Mouse (Mus musculus) embryo, embryonic 10.5 days (tissue): ENCODE measurements around the gene Gpx5.
A peak's percentile ranks its signal among the peaks of the same experiment; 100 is the strongest.

ENCODE experiments used
- DNase-seq: peaks from one replicate; pipeline ENCODE4 v3.0.0-alpha.2; 2015; ENCODE audit warnings: low spot score

The Gpx5 gene

GRCm38 (mm10) chr13:21292631-21293030 lies at the start of gene Gpx5:
TSS of gene Gpx5 (minus strand) at chr13:21292731.
- no peak for DNase-seq

GRCm38 (mm10) chr13:21327424-21327823 lies 34.9 kb upstream of the Gpx5 start:
- peak; percentile 73 for DNase-seq

- DNase-seq, result peak; percentile 95
These were observed 34.2 kb upstream of the Gpx5 start for GRCm38 (mm10) chr13:21326657-21327211.

GRCm38 (mm10) chr13:21326191-21326590 lies 33.7 kb upstream of the Gpx5 start:
- DNase-seq, result peak; percentile 88

- no peak for DNase-seq
These were observed 30.9 kb upstream of the Gpx5 start for GRCm38 (mm10) chr13:21323405-21323804.

GRCm38 (mm10) chr13:21322509-21323375 lies 30.2 kb upstream of the Gpx5 start:
- peak; percentile 91 for DNase-seq

GRCm38 (mm10) chr13:21321890-21322494 lies 29.5 kb upstream of the Gpx5 start:
- DNase-seq, result peak; percentile 68

- DNase-seq, result no peak
These were observed 27.7 kb upstream of the Gpx5 start for GRCm38 (mm10) chr13:21320262-21320661.

- no peak for DNase-seq
These were observed 21.4 kb upstream of the Gpx5 start for GRCm38 (mm10) chr13:21313903-21314302.

- no peak for DNase-seq
These were observed 20.3 kb upstream of the Gpx5 start for GRCm38 (mm10) chr13:21312854-21313253.

- no peak for DNase-seq
These were observed 19.4 kb upstream of the Gpx5 start, which contains the start of gene Gpx6 for GRCm38 (mm10) chr13:21311926-21312325. TSS of gene Gpx6 (plus strand) at chr13:21312125.

- no peak for DNase-seq
These were observed 17.3 kb upstream of the Gpx5 start for GRCm38 (mm10) chr13:21309788-21310187.

GRCm38 (mm10) chr13:21304483-21305066 lies 12.0 kb upstream of the Gpx5 start:
- DNase-seq, result peak; percentile 46

GRCm38 (mm10) chr13:21298557-21298956 lies 6.0 kb upstream of the Gpx5 start:
- no peak for DNase-seq

- peak; percentile 98 for DNase-seq
These were observed 13.0 kb downstream of the Gpx5 start for GRCm38 (mm10) chr13:21279559-21279958.

GRCm38 (mm10) chr13:21279076-21279475 lies 13.5 kb downstream of the Gpx5 start:
- DNase-seq, result no peak

GRCm38 (mm10) chr13:21276551-21276950 lies 16.0 kb downstream of the Gpx5 start:
- DNase-seq, result peak; percentile 62

- DNase-seq, result peak; percentile 98
These were observed 16.5 kb downstream of the Gpx5 start for GRCm38 (mm10) chr13:21275815-21276550.

GRCm38 (mm10) chr13:21275021-21275814 lies 17.3 kb downstream of the Gpx5 start:
- peak; percentile 84 for DNase-seq

- DNase-seq, result peak; percentile 79
These were observed 24.3 kb downstream of the Gpx5 start for GRCm38 (mm10) chr13:21268262-21268661.

- peak; percentile 82 for DNase-seq
These were observed 25.0 kb downstream of the Gpx5 start for GRCm38 (mm10) chr13:21267541-21267940.
